ENCODE assay signal across 20 mouse cellular contexts in genomic region chr12:54887580-54888127, GRCm38 (mm10). TPM values are rescaled to one million over a fixed set of nuclear protein-coding genes. Genes with fewer than 3 reads are reported as not detected.
A peak's percentile ranks its signal among the peaks of the same experiment; 100 is the strongest.
DNase-seq lines count a peak whose midpoint lies in the region; ATAC-seq and TF ChIP-seq lines count a peak whose summit lies in the region.
"Had no signal": no experiment of that assay in that cellular context is flagged by ENCODE, and none has a peak within 500 bp of the region (broad histone marks: within the 10 kb centered on the region; RNA-seq: fewer than 3 reads in every experiment).

No protein-coding gene starts in this region.

- H3K27ac ChIP-seq in heart, adult 2 months = no peak overlapping the region
- no peak overlapping the region for H3K27ac ChIP-seq in limb, embryonic 15.5 days
- H3K27ac ChIP-seq: embryonic facial prominence, embryonic 13.5 days; forebrain, embryonic 13.5 days; forebrain, embryonic 15.5 days had no signal

- TF ChIP-seq POLR2A in heart, adult 2 months (IDR thresholded peaks at IDR 0.05; ENCODE audit: insufficient read depth, low read depth, low read length) = no peak

- H3K4me2 ChIP-seq in limb, embryonic 15.5 days = no peak overlapping the region
- H3K4me2 ChIP-seq: embryonic facial prominence, embryonic 13.5 days; forebrain, embryonic 13.5 days; forebrain, embryonic 15.5 days had no signal

- no peaks in the 10 kb centered on the region for H3K4me1 ChIP-seq in heart, adult 2 months (ENCODE audit: control insufficient read depth, insufficient read depth, low read length)
- H3K4me1 ChIP-seq in limb, embryonic 15.5 days = no peaks in the 10 kb centered on the region
- H3K4me1 ChIP-seq: embryonic facial prominence, embryonic 13.5 days; forebrain, embryonic 13.5 days; forebrain, embryonic 15.5 days had no signal

- DNase-seq in heart, adult 11 months = peak; percentile 74
- DNase-seq in heart, adult 2 months = no peak
- peak; percentile 26 for DNase-seq in NIH3T3 (ENCODE audit: low read depth)
- DNase-seq in forelimb bud, embryonic 11.5 days (ENCODE audit: low read depth, low spot score) = peak; percentile 7
- DNase-seq in kidney, adult 8-10 months = no peak
- DNase-seq in T-cell, adult 2 months (ENCODE audit: low spot score) = no peak
- DNase-seq: adrenal gland, adult 8-10 months; adrenal gland, postnatal 14 days; adrenal gland, postnatal 36 days; cerebellum, adult 11-12 months; cerebellum, adult 2 months; cerebellum, adult 9-10 months; cerebellum, postnatal 10 days; cerebellum, postnatal 25 days; forebrain, postnatal 0 days had no signal

- TF ChIP-seq CTCF in heart, adult 2 months (IDR thresholded peaks at IDR 0.05) = no peak

- ATAC-seq in limb, embryonic 15.5 days (ENCODE audit: insufficient number of reproducible peaks, low FRiP score, low TSS enrichment, low read depth) = peak; percentile 35; the same call in 1 of the 2 replicates
- ATAC-seq: forebrain, embryonic 13.5 days; forebrain, embryonic 15.5 days; forebrain, postnatal 0 days; Patski had no signal

- no peak overlapping the region for H3K9ac ChIP-seq in heart, adult 2 months (ENCODE audit: low read depth, low read length)
- no peak overlapping the region for H3K9ac ChIP-seq in limb, embryonic 15.5 days
- H3K9ac ChIP-seq: embryonic facial prominence, embryonic 13.5 days; forebrain, embryonic 13.5 days; forebrain, embryonic 15.5 days; forebrain, postnatal 0 days had no signal

- H3K27me3 ChIP-seq in heart, adult 2 months (ENCODE audit: control insufficient read depth, insufficient read depth, low read length) = no peaks in the 10 kb centered on the region
- H3K27me3 ChIP-seq in limb, embryonic 15.5 days = no peaks in the 10 kb centered on the region
- H3K27me3 ChIP-seq: embryonic facial prominence, embryonic 13.5 days; forebrain, embryonic 13.5 days; forebrain, embryonic 15.5 days; Patski had no signal

- H3K9me3 ChIP-seq in limb, embryonic 15.5 days = no peaks in the 10 kb centered on the region
- H3K9me3 ChIP-seq: embryonic facial prominence, embryonic 13.5 days; forebrain, embryonic 13.5 days; forebrain, embryonic 15.5 days had no signal

- 88% methylated on average over 4 of the region's 4 CpGs for WGBS in heart, adult 2 months
- WGBS in limb, embryonic 15.5 days = 47% methylated on average over 4 of the region's 4 CpGs

- H3K79me2 ChIP-seq in heart, adult 2 months (replicated peaks; ENCODE audit: control insufficient read depth, insufficient read depth, low read length) = no peaks in the 10 kb centered on the region

- TF ChIP-seq EP300 in heart, adult 2 months (IDR thresholded peaks at IDR 0.05; ENCODE audit: insufficient read depth, low read depth, low read length) = no peak

- H3K4me3 ChIP-seq in heart, adult 2 months = no peak overlapping the region
- no peak overlapping the region for H3K4me3 ChIP-seq in limb, embryonic 15.5 days
- H3K4me3 ChIP-seq: embryonic facial prominence, embryonic 13.5 days; forebrain, embryonic 13.5 days; forebrain, embryonic 15.5 days had no signal

- H3K36me3 ChIP-seq in heart, adult 2 months (ENCODE audit: control insufficient read depth, insufficient read depth, low read length) = no peaks in the 10 kb centered on the region
- no peaks in the 10 kb centered on the region for H3K36me3 ChIP-seq in limb, embryonic 15.5 days
- H3K36me3 ChIP-seq: embryonic facial prominence, embryonic 13.5 days; forebrain, embryonic 15.5 days had no signal

- intact Hi-C loops in heart, adult 2 months (cut with DNase I) = no loop called here

RNA-seq across cellular contexts. Expression of gene Cfl2, which starts 25.0 kb away (rescaled TPM):
- total RNA-seq in heart, adult 2 months (2021) = 100 to 1,000 TPM; 333 to 392 TPM
- polyA plus RNA-seq in heart, adult 2 months (2012; rRNA removed) = 156 and 340 TPM in 2 replicates
- 174 and 265 TPM in 2 replicates for polyA plus RNA-seq in limb, embryonic 15.5 days (2015; fragmentation: Nextera tagmentation; extraction: Ambion mirVana)

Comparison
In these comparisons a context has a peak if more than half of its experiments do, and no peak if none do; other contexts are left out.
1. DNase-seq: peak in heart, adult 11 months (single experiment), NIH3T3 (single experiment) and forelimb bud, embryonic 11.5 days (single experiment); none in heart, adult 2 months (0 of 2), kidney, adult 8-10 months (0 of 2) and T-cell, adult 2 months (single experiment).